ENCODE assay signal across 24 mouse cellular contexts in genomic region chr9:62240036-62240435, GRCm38 (mm10). TPM values are rescaled to one million over a fixed set of nuclear protein-coding genes. Genes with fewer than 3 reads are reported as not detected.
DNase-seq lines count a peak whose midpoint lies in the region; ATAC-seq lines count a peak whose summit lies in the region.
"Had no signal": no experiment of that assay in that cellular context is flagged by ENCODE, and none has a peak within 500 bp of the region (broad histone marks: within the 10 kb centered on the region; RNA-seq: fewer than 3 reads in every experiment).

No protein-coding gene starts in this region.

- no peak overlapping the region for H3K27ac ChIP-seq in midbrain, embryonic 11.5 days (ENCODE audit: low read depth, low read length)
- no peak overlapping the region for H3K27ac ChIP-seq in midbrain, embryonic 10.5 days (replicated peaks)
- H3K27ac ChIP-seq: embryonic facial prominence, embryonic 12.5 days; forebrain, embryonic 15.5 days; heart, embryonic 10.5 days; hindbrain, embryonic 10.5 days; intestine, embryonic 15.5 days had no signal

- 91% methylated on average over 10 of the region's 10 CpGs for WGBS in midbrain, embryonic 11.5 days
- WGBS in midbrain, embryonic 10.5 days = 88% methylated on average over 10 of the region's 10 CpGs

- H3K4me2 ChIP-seq in midbrain, embryonic 11.5 days = no peak overlapping the region
- H3K4me2 ChIP-seq: embryonic facial prominence, embryonic 12.5 days; forebrain, embryonic 15.5 days; intestine, embryonic 15.5 days had no signal

- H3K4me3 ChIP-seq in midbrain, embryonic 11.5 days (ENCODE audit: low read depth, low read length) = no peak overlapping the region
- no peak overlapping the region for H3K4me3 ChIP-seq in midbrain, embryonic 10.5 days
- H3K4me3 ChIP-seq: embryonic facial prominence, embryonic 12.5 days; forebrain, embryonic 15.5 days; heart, embryonic 10.5 days; hindbrain, embryonic 10.5 days; intestine, embryonic 15.5 days had no signal

- H3K9ac ChIP-seq in midbrain, embryonic 11.5 days (ENCODE audit: low read length) = no peak overlapping the region
- H3K9ac ChIP-seq: embryonic facial prominence, embryonic 12.5 days; forebrain, embryonic 15.5 days; intestine, embryonic 15.5 days had no signal

- no peaks in the 10 kb centered on the region for H3K36me3 ChIP-seq in midbrain, embryonic 11.5 days (ENCODE audit: control insufficient read depth, insufficient read depth, low read length)
- H3K36me3 ChIP-seq in midbrain, embryonic 10.5 days = no peaks in the 10 kb centered on the region
- H3K36me3 ChIP-seq: embryonic facial prominence, embryonic 12.5 days; forebrain, embryonic 15.5 days; heart, embryonic 10.5 days; hindbrain, embryonic 10.5 days; intestine, embryonic 15.5 days had no signal

- peak; percentile 46 for DNase-seq in adrenal gland, postnatal 10 days
- DNase-seq in adrenal gland, postnatal 4 days (ENCODE audit: low spot score in 2 of 2) = no peak
- peak; percentile 56 for DNase-seq in midbrain, embryonic 11.5 days (ENCODE audit: low spot score, missing footprints)
- no peak for DNase-seq in midbrain, embryonic 10.5 days (ENCODE audit: low spot score)
- DNase-seq in 3T3-L1 (ENCODE audit: low read depth, low spot score) (peak; percentile 25), MN1 (ENCODE audit: low spot score) (no peak)
- peak; percentile 46 for DNase-seq in adrenal gland, postnatal 25 days
- DNase-seq: cerebellum, adult 11 months; cerebellum, adult 8-10 months; cerebellum, postnatal 25 days; heart, adult 18-20 months; heart, postnatal 10 days; kidney, adult 18-20 months had no signal

- H3K9me3 ChIP-seq in midbrain, embryonic 11.5 days (ENCODE audit: control insufficient read depth, low read length) = no peaks in the 10 kb centered on the region
- no peaks in the 10 kb centered on the region for H3K9me3 ChIP-seq in midbrain, embryonic 10.5 days (replicated peaks)
- H3K9me3 ChIP-seq: embryonic facial prominence, embryonic 12.5 days; forebrain, embryonic 15.5 days; heart, embryonic 10.5 days; hindbrain, embryonic 10.5 days; intestine, embryonic 15.5 days had no signal

- ATAC-seq in midbrain, embryonic 11.5 days (ENCODE audit: low FRiP score) = no peak
- ATAC-seq: forebrain, embryonic 15.5 days; intestine, embryonic 15.5 days had no signal

- no peaks in the 10 kb centered on the region for H3K27me3 ChIP-seq in midbrain, embryonic 11.5 days (ENCODE audit: control insufficient read depth, insufficient read depth, low read length)
- peaks cover 14% of the 10 kb centered on the region for H3K27me3 ChIP-seq in midbrain, embryonic 10.5 days (ENCODE audit: low read depth, poor library complexity, severe bottlenecking)
- H3K27me3 ChIP-seq: embryonic facial prominence, embryonic 12.5 days; forebrain, embryonic 15.5 days had no signal

- 0 out of 2 replicates have a peak, but pooled peaks cover 4% of the 10 kb centered on the region for H3K4me1 ChIP-seq in midbrain, embryonic 11.5 days (ENCODE audit: control insufficient read depth, insufficient read depth, low read length)
- peaks cover 15% of the 10 kb centered on the region for H3K4me1 ChIP-seq in midbrain, embryonic 10.5 days

RNA-seq across cellular contexts. Expression of gene Spesp1, which starts 42.0 kb away (rescaled TPM):
- total RNA-seq in adrenal gland, postnatal 10 days (2021) = not detected
- not detected for total RNA-seq in adrenal gland, postnatal 4 days (2021)
- polyA plus RNA-seq in midbrain, embryonic 11.5 days (2014; fragmentation: Nextera tagmentation; extraction: Ambion mirVana) = not detected in 2 replicates
- polyA plus RNA-seq in midbrain, embryonic 10.5 days (2016; fragmentation: Nextera tagmentation; extraction: Ambion mirVana) = not detected in 2 replicates
- not detected in 2 replicates for total RNA-seq in adrenal gland, postnatal 25 days (2021)
- total RNA-seq: gastrocnemius, adult 8-10 months; gastrocnemius, postnatal 36 days; heart, adult 18-20 months; heart, postnatal 10 days had no signal
- polyA plus RNA-seq: brain, embryonic 14.5 days; cortical plate, adult 2 months; embryonic facial prominence, embryonic 12.5 days; forebrain, embryonic 11.5 days; forebrain, embryonic 15.5 days; heart, embryonic 10.5 days; heart, embryonic 14.5 days; hindbrain, embryonic 10.5 days; intestine, embryonic 15.5 days had no signal

Comparison
In these comparisons a context has a peak if more than half of its experiments do, and no peak if none do; other contexts are left out.
1. DNase-seq: peak in adrenal gland, postnatal 10 days (single experiment), midbrain, embryonic 11.5 days (single experiment), 3T3-L1 (single experiment) and adrenal gland, postnatal 25 days (single experiment); none in adrenal gland, postnatal 4 days (0 of 2), midbrain, embryonic 10.5 days (single experiment) and MN1 (single experiment).